Mouse (Mus musculus) heart, postnatal 0 days (tissue): ENCODE results near the gene Mybpc2.

Experiments
- CTCF ChIP-seq: IDR thresholded peaks from 2 replicates; pipeline ENCODE4 v1.5.1; 2016; ENCODE audit warnings: antibody characterized with exemption, control low read depth, low read depth
- EP300 ChIP-seq: IDR thresholded peaks from 2 replicates; pipeline ENCODE4 v1.6.1; 2016; ENCODE audit warnings: antibody characterized with exemption, low read depth

DNA sequence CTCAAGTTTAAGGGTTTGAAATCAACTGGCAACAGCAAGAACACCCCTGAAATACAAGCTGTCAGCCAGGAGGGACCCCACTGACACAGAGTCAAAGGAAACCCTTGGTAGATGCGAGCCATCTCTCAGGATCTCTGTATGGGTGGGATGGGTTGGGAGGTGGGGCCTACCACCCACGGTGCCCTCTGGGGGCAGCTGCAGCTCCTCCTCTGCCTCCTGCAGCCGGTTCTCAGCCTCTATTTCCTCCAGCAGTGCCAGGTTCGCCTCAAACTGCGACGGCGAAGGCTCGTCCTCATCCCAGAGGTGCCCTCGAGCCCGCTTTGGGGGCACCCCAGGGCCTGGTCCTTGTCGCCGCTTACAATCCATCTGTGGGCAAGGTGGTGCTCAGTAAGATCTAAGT is 18.6 kb upstream of the Mybpc2 start:
- TF ChIP-seq EP300 (no peak), CTCF (no peak)
